22 mouse cellular contexts compared by ENCODE assay signal in genomic region chr4:126290314-126290713, GRCm38 (mm10). TPM values are rescaled to one million over a fixed set of nuclear protein-coding genes. Genes with fewer than 3 reads are reported as not detected.
"Had no signal": no experiment of that assay in that cellular context is flagged by ENCODE, and none has a peak within 500 bp of the region (broad histone marks: within the 10 kb centered on the region; RNA-seq: fewer than 3 reads in every experiment).

No protein-coding gene starts in this region.

- H3K36me3 ChIP-seq: lung, embryonic 15.5 days; midbrain, embryonic 10.5 days; midbrain, embryonic 12.5 days; neural tube, embryonic 13.5 days; neural tube, embryonic 15.5 days had no signal

- H3K9me3 ChIP-seq: lung, embryonic 15.5 days; midbrain, embryonic 10.5 days; midbrain, embryonic 12.5 days; neural tube, embryonic 13.5 days; neural tube, embryonic 15.5 days had no signal

- H3K4me3 ChIP-seq: lung, embryonic 15.5 days; midbrain, embryonic 10.5 days; midbrain, embryonic 12.5 days; myocyte; neural tube, embryonic 13.5 days; neural tube, embryonic 15.5 days had no signal

- ATAC-seq: liver, postnatal 0 days; lung, postnatal 0 days; midbrain, embryonic 16.5 days had no signal

- H3K27ac ChIP-seq: lung, embryonic 15.5 days; midbrain, embryonic 10.5 days; midbrain, embryonic 12.5 days; neural tube, embryonic 13.5 days; neural tube, embryonic 15.5 days had no signal

- H3K4me2 ChIP-seq: lung, embryonic 15.5 days; midbrain, embryonic 12.5 days; neural tube, embryonic 13.5 days; neural tube, embryonic 15.5 days had no signal

- DNase-seq: liver, postnatal 0 days; lung, adult 2 months; lung, postnatal 4 days; midbrain, embryonic 14.5 days; retina, postnatal 1 day; right cerebral cortex, adult 18-20 months; right cerebral cortex, postnatal 25 days; right cerebral cortex, postnatal 4 days; spleen, adult 18-20 months; thymus, adult 2 months; thymus, postnatal 25 days; thymus, postnatal 4 days had no signal

- H3K9ac ChIP-seq: liver, postnatal 0 days; lung, embryonic 15.5 days; midbrain, embryonic 12.5 days; neural tube, embryonic 13.5 days; neural tube, embryonic 15.5 days had no signal

RNA-seq across cellular contexts. Expression of gene Col8a2, which starts 3.7 kb away (rescaled TPM):
- total RNA-seq: megakaryocyte, adult 5-6 weeks; megakaryocyte-erythroid progenitor cell, adult 5-6 weeks had no signal

RNA-seq across cellular contexts. Expression of gene Tekt2, which starts 35.2 kb away (rescaled TPM):
- total RNA-seq: megakaryocyte-erythroid progenitor cell, adult 5-6 weeks had no signal
